Mouse (Mus musculus) myocyte (in vitro differentiated cells): ENCODE results near the gene Klhdc9. TPM values are rescaled to one million over a fixed set of nuclear protein-coding genes. Genes with fewer than 3 reads are reported as not detected.

ENCODE experiments used
- H3K27me3 ChIP-seq: one replicate; pipeline ENCODE4 v1.6.1; 2011; ENCODE audit not compliant: control insufficient read depth, insufficient read depth, insufficient read length
- H3K36me3 ChIP-seq: one replicate; pipeline ENCODE4 v1.6.1; 2011; ENCODE audit not compliant: control insufficient read depth, insufficient read depth
- H3K4me2 ChIP-seq: one replicate; pipeline ENCODE4 v1.6.1; 2011; ENCODE audit warnings: low read depth, control low read depth
- H3K4me3 ChIP-seq: one replicate; pipeline ENCODE4 v1.5.1; 2011; ENCODE audit warnings: mild to moderate bottlenecking, control low read depth, moderate library complexity
- H3K79me2 ChIP-seq: one replicate; pipeline ENCODE4 v1.6.1; 2011; ENCODE audit not compliant: control insufficient read depth, insufficient read depth
- H3ac ChIP-seq: one replicate; pipeline ENCODE4 v1.6.1; 2011; ENCODE audit not compliant: control insufficient read depth, insufficient read length
- CEBPB ChIP-seq: IDR thresholded peaks from 2 replicates; pipeline ENCODE4 v1.6.1; 2011; ENCODE audit warnings: mild to moderate bottlenecking, moderate library complexity; ENCODE audit not compliant: poor library complexity, insufficient read depth, severe bottlenecking
- E2F4 ChIP-seq: IDR thresholded peaks from one replicate; pipeline ENCODE4 v1.6.1; 2011; ENCODE audit warnings: mild to moderate bottlenecking, control low read depth, moderate library complexity; ENCODE audit not compliant: insufficient read depth
- MAX ChIP-seq: IDR thresholded peaks from one replicate; pipeline ENCODE4 v1.6.1; 2011; ENCODE audit warnings: low read depth, mild to moderate bottlenecking, control low read depth
- MYOD1 ChIP-seq, 3 experiments: IDR thresholded peaks; one replicate each; pipeline ENCODE4 v1.6.1; 2011; ENCODE audit warnings: control low read depth in 2 of 3, low read depth in 2 of 3, mild to moderate bottlenecking in 2 of 3, moderate library complexity in 1 of 3; ENCODE audit not compliant: insufficient read length in 2 of 3, control insufficient read depth in 1 of 3
- MYOG ChIP-seq, 3 experiments: IDR thresholded peaks; one replicate each; pipeline ENCODE4 v1.6.1; 2011; ENCODE audit warnings: control low read depth in 2 of 3, low read depth in 2 of 3, mild to moderate bottlenecking in 2 of 3; ENCODE audit not compliant: insufficient read length in 2 of 3, control insufficient read depth in 1 of 3, insufficient read depth in 1 of 3
- POLR2A ChIP-seq: IDR thresholded peaks from one replicate; pipeline ENCODE4 v1.6.1; 2011; ENCODE audit warnings: low read depth, mild to moderate bottlenecking, control low read depth, moderate library complexity; ENCODE audit not compliant: insufficient read length
- POLR2AphosphoS2 ChIP-seq: IDR thresholded peaks from one replicate; pipeline ENCODE4 v1.6.1; 2011; ENCODE audit warnings: low read depth, control low read depth; ENCODE audit not compliant: insufficient read length
- REST ChIP-seq: IDR thresholded peaks from one replicate; pipeline ENCODE4 v1.6.1; 2011; ENCODE audit warnings: mild to moderate bottlenecking, control low read depth, moderate library complexity; ENCODE audit not compliant: insufficient read depth, insufficient read length
- SRF ChIP-seq: IDR thresholded peaks from one replicate; pipeline ENCODE4 v1.6.1; 2011; ENCODE audit warnings: low read depth; ENCODE audit not compliant: control insufficient read depth, insufficient read length
- TCF12 ChIP-seq: IDR thresholded peaks from one replicate; pipeline ENCODE4 v1.6.1; 2011; ENCODE audit warnings: mild to moderate bottlenecking, control low read depth; ENCODE audit not compliant: poor library complexity, insufficient read depth, severe bottlenecking
- TCF3 ChIP-seq: IDR thresholded peaks from one replicate; pipeline ENCODE4 v1.6.1; 2011; ENCODE audit warnings: low read depth, control low read depth; ENCODE audit not compliant: insufficient read length
- USF1 ChIP-seq: IDR thresholded peaks from one replicate; pipeline ENCODE4 v1.6.1; 2011; ENCODE audit warnings: low read depth, mild to moderate bottlenecking, control low read depth, moderate library complexity
- polyA plus RNA-seq: library from polyadenylated mRNA; unstranded; fragments of >200 nt; fragmentation: generic; extraction: Trizol; gene quantifications from one replicate; pipeline ENCODE4 v1.2.1, GENCODE M21; 2012; ENCODE audit warnings: missing spikeins

Gene Klhdc9
- polyA plus RNA-seq: not detected

DNA sequence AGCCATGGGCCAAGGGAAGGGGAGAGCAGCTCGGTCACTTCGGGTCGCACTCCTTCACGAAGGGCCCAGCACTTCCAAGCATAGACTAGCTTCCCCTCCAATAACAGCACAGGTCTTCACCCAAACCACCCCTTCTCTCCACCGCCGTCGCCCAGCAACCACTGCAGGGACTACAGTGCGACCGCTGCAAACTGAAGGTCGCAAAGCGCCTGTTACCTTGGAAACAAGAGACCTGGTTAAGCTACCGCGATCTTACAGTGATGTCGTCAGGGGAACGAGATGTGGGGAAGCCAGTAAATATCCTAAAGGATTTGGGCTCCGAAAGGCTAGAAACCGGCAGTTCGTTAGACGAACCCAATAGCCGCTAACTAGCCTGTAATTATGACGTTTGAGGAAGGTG is at the start of gene Klhdc9:
Klhdc9 (minus strand) TSS at position 143 of the 400 bp plus-strand sequence.
- no peak within 1 kb of the TSS for H3ac ChIP-seq
- H3K4me2 ChIP-seq: no peak within 1 kb of the TSS
- no peak for TF ChIP-seq MYOD1 (IDR thresholded peaks at IDR 0.05; ENCODE audit: control insufficient read depth in 1 of 3, insufficient read length in 2 of 3, low read depth in 2 of 3)
- TF ChIP-seq SRF: no peak
- no peak for TF ChIP-seq POLR2AphosphoS2
- no peak for TF ChIP-seq TCF12
- TF ChIP-seq REST: no peak
- no peak for TF ChIP-seq E2F4
- no peak for TF ChIP-seq USF1
- TF ChIP-seq POLR2A: no peak
- TF ChIP-seq MAX: no peak
- TF ChIP-seq CEBPB: no peak
- no peak for TF ChIP-seq MYOG (IDR thresholded peaks at IDR 0.05; ENCODE audit: control insufficient read depth in 1 of 3, insufficient read depth in 1 of 3, insufficient read length in 2 of 3, low read depth in 2 of 3)
- TF ChIP-seq TCF3: no peak
- no peaks in the 10 kb centered on the region for H3K27me3 ChIP-seq
- H3K4me3 ChIP-seq: no peak within 1 kb of the TSS
- H3K36me3 ChIP-seq: peaks cover 23% of the 10 kb centered on the region
- no peaks in the 10 kb centered on the region for H3K79me2 ChIP-seq

DNA sequence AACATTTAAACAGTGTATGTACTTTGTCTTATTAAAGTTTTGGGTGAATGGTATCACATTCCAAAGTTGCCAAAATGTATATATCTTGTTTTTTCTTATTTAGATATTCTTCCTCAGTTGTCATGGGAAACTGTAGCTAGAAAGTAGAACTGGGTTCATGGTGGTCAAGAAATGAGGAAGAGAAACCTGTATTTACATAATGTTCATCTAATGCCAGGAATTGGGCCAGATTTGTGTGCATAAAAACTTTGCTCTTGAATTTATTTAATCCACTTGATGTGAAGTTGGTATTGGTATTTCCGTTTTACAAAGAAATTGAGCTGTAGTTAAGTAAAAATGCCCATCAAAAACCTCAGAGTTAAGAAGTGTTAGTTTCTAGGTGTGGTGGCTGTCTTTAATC is 49.6 kb upstream of the Klhdc9 start:
- Histone ChIP-seq H3ac (no peak overlapping the region), H3K79me2 (peaks cover 36% of the 10 kb centered on the region), H3K4me3 (peak overlapping the region; percentile 81), H3K4me2 (peak overlapping the region; percentile 56), H3K36me3 (no peaks in the 10 kb centered on the region), H3K27me3 (no peaks in the 10 kb centered on the region)
- TF ChIP-seq MYOG (IDR thresholded peaks at IDR 0.05; ENCODE audit: control insufficient read depth in 1 of 3, insufficient read depth in 1 of 3, insufficient read length in 2 of 3, low read depth in 2 of 3) (no peak), USF1 (no peak), MYOD1 (IDR thresholded peaks at IDR 0.05; ENCODE audit: control insufficient read depth in 1 of 3, insufficient read length in 2 of 3, low read depth in 2 of 3) (no peak), MAX (no peak), E2F4 (no peak), TCF12 (no peak)

DNA sequence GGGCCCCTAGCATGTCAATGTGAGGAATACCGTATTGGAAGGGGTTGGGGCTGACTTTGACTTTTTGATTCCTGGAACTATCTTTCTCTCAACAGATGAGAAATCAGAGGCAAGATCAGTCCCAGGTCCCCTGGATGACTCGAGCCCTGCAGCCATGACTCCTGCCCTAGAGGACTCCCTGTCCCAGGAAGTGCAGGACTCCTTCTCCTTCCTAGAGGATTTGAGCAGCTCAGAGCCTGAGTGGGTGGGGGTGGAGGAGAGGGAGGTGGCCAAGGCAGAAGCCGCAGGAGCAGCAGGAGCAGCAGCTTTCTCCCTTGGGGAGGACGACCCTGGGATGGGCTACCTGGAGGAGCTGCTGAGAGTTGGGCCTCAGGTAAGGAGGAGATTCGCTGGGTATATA is 46.7 kb upstream of the Klhdc9 start:
- H3K4me3 ChIP-seq: no peak overlapping the region
- TF ChIP-seq SRF (no peak), MAX (no peak), TCF12 (no peak), REST (no peak), POLR2AphosphoS2 (no peak), E2F4 (no peak), USF1 (no peak), MYOG (IDR thresholded peaks at IDR 0.05; ENCODE audit: control insufficient read depth in 1 of 3, insufficient read depth in 1 of 3, insufficient read length in 2 of 3, low read depth in 2 of 3) (no peak), MYOD1 (IDR thresholded peaks at IDR 0.05; ENCODE audit: control insufficient read depth in 1 of 3, insufficient read length in 2 of 3, low read depth in 2 of 3) (no peak), TCF3 (no peak), CEBPB (no peak), POLR2A (no peak)
- no peak overlapping the region for H3K4me2 ChIP-seq
- no peaks in the 10 kb centered on the region for H3K36me3 ChIP-seq
- H3ac ChIP-seq: no peak overlapping the region
- peaks cover 8% of the 10 kb centered on the region for H3K79me2 ChIP-seq
- H3K27me3 ChIP-seq: no peaks in the 10 kb centered on the region

DNA sequence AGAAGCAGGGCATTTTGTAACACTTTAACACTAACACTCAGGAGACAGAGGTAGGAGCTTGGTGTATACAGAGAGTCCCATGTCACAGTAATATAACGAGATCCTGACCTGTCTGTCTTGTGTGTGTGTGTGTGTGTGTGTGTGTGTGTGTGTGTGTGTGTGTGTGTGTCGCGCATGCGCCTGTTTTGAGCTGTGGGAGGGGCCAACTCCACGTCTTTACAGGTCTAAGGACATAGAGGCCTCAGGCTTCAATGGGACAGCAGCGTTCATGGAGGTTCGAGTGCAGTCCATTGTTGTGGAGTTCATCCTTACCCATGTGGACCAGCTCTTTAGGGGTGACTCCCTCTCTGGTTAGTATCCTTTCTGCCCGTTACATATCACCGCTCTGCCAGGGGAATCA is 42.4 kb upstream of the Klhdc9 start:
- Histone ChIP-seq H3ac (no peak overlapping the region), H3K36me3 (no peaks in the 10 kb centered on the region)

DNA sequence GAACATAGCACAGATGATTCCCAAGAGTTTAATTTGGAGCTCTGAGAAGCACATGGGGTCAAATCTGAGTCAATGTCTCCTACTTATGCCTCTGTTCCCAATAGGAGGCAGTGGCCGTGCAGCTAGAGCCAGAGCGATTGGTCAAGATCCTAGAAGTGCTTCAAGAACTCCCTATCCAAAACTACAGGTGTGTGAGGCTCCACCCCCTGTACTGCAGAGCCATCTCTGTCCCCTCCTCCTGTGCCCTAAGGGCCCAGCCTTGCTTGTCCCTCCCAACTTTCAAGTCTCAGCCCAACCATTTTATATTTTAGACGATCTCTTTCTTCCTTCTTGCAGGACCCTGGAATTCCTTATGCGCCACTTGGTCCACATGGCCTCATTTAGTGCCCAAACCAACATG is 41.2 kb upstream of the Klhdc9 start:
- no peaks in the 10 kb centered on the region for H3K79me2 ChIP-seq
- no peak overlapping the region for H3ac ChIP-seq
- no peak overlapping the region for H3K4me3 ChIP-seq
- TF ChIP-seq SRF (no peak), MYOD1 (IDR thresholded peaks at IDR 0.05; ENCODE audit: control insufficient read depth in 1 of 3, insufficient read length in 2 of 3, low read depth in 2 of 3) (no peak), CEBPB (no peak), E2F4 (no peak), MYOG (IDR thresholded peaks at IDR 0.05; ENCODE audit: control insufficient read depth in 1 of 3, insufficient read depth in 1 of 3, insufficient read length in 2 of 3, low read depth in 2 of 3) (no peak), TCF12 (no peak), USF1 (no peak), POLR2AphosphoS2 (no peak), TCF3 (no peak), POLR2A (no peak), MAX (no peak), REST (no peak)
- no peaks in the 10 kb centered on the region for H3K27me3 ChIP-seq
- H3K36me3 ChIP-seq: no peaks in the 10 kb centered on the region
- no peak overlapping the region for H3K4me2 ChIP-seq

More for the DNA sequence above, 42.4 kb upstream of the Klhdc9 start:
- Histone ChIP-seq H3K27me3 (no peaks in the 10 kb centered on the region), H3K4me2 (no peak overlapping the region), H3K4me3 (no peak overlapping the region), H3K79me2 (no peaks in the 10 kb centered on the region)
- TF ChIP-seq CEBPB: no peak
- TF ChIP-seq POLR2AphosphoS2: no peak
- TF ChIP-seq TCF3: no peak
- TF ChIP-seq E2F4: no peak
- no peak for TF ChIP-seq MYOG (IDR thresholded peaks at IDR 0.05; ENCODE audit: control insufficient read depth in 1 of 3, insufficient read depth in 1 of 3, insufficient read length in 2 of 3, low read depth in 2 of 3)
- no peak for TF ChIP-seq REST
- TF ChIP-seq SRF: no peak
- no peak for TF ChIP-seq MAX
- TF ChIP-seq USF1: no peak
